Mouse (Mus musculus): ENCODE results near the gene Prmt1. TPM values are rescaled to one million over a fixed set of nuclear protein-coding genes. Genes with fewer than 3 reads are reported as not detected.
A peak's percentile ranks its signal among the peaks of the same experiment; 100 is the strongest.

The Prmt1 gene
- polyA plus RNA-seq, 1 experiment from 2014 or later, result 514 TPM

DNA sequence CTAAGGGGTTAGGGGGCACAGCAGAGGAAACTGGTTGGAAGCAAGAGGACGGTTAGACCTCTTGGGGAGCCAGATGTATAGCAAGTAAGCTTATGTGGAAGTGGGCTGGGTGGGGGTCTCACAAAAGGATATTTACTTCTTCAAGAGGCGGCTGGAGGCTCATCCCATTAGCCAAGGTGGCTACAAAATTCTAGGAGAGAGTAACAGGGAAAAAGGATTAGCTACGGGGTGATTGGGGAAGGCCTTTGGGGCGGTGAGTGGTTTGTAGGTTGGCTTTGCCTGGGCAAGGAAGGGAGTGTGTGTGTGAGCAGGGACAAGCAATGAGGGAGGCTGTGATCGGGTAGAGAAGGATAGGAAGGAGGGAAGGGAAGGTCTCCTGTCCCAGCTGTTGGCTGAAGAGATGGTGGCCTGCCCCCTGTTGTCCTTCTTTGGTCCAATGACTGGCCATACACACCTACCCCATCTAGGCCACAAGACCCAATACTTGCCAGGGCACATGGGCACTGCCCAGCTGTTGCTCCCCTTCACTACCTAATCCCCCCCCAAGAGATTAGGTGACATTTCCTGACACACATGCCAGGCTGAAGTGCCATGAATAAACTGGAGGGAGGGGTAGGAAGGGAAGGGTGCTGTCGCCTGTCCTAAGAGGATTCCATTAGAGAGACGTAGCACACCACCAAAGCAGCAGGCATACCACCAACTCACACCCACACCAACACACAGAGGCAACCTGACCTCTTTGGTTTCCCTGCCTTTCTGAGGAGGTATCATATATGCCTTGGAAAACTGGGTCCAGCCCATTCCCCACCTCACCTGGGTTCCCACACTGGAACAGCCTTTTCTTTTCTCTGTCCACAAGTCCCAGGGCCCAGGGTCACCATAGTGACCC, 2.2 kb downstream of the Prmt1 start:
- ChIA-PET CTCF (interaction anchor here (1.2 to 1.3 kb wide), 3 partner anchors 11 to 33 kb away, joined by 3 to 4 read pairs (median 3); partner anchors contain the start of gene Rras), POLR2A (interaction anchor here (1.1 to 1.8 kb wide), 2 partner anchors 13 to 34 kb away, joined by 5 read pairs; partner anchors contain the start of genes Irf3 and Rras)
- in situ Hi-C loops (cut with MboI; ENCODE audit: low pct_unique_long_range_greater_than_20kb), result loop anchor here (5.0 kb wide), 1 partner anchor 83 kb away; no protein-coding TSS in a partner anchor
- no peak for TF ChIP-seq CTCF (IDR thresholded peaks at IDR 0.05)
- no peak for ATAC-seq
- DNase-seq (ENCODE audit: low read depth, low spot score), result no peak
- no peaks in the 10 kb centered on the region for H3K27me3 ChIP-seq

DNA sequence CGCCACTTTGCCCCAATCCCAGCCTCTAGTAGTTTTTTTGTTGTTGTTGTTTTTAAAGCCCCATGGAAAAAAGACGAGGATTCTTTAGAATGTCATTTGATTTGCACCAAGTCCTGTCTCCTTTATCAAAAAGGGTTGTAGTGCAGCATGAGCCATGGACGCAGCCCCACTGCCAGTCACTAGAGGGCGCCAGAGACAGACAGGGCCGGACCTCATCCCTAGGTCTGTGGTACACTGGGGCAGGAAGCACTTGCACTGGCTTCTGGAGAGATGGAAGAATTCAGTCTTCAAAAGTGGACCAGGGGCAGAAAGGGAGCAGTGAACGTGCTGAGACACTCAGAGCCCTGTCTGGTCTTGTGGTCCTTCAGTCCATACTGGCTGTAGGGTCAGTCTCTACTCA, 3.3 kb downstream of the Prmt1 start:
- CTCF ChIA-PET, result interaction anchor here (0.8 to 1.5 kb wide), 2 partner anchors 12 to 32 kb away, joined by 3 to 9 read pairs; no protein-coding TSS in a partner anchor
- ATAC-seq (no peak), DNase-seq (ENCODE audit: low read depth, low spot score) (no peak)
- no peak for TF ChIP-seq CTCF (IDR thresholded peaks at IDR 0.05)
- in situ Hi-C loops (cut with MboI; ENCODE audit: low pct_unique_long_range_greater_than_20kb), result loop anchor here (5.0 kb wide), 1 partner anchor 84 kb away; no protein-coding TSS in a partner anchor
- H3K27me3 ChIP-seq, result no peaks in the 10 kb centered on the region
- POLR2A ChIA-PET, result no interaction called here

DNA sequence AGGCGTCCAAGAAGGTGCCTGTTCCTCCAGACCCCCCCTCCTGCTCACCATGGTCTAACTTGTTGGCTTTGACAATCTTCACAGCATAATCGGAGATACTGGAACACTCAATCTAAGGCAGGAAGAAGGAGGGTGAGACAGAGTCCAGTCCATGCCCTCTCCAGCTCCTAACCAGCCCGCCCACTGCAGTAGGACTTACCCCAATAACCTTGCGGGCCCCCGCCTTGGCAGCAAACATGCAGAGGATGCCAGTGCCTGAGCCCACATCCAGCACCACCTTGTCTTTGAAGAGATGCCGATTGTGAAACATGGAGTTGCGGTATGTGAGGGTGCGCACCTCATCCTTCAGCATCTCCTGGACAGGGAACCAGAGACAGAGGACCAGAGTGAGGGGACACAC, 4.8 kb downstream of the Prmt1 start:
- ChIA-PET CTCF (interaction anchor here (1.2 to 1.5 kb wide), 2 partner anchors 10 to 121 kb away, joined by 3 to 9 read pairs; no protein-coding TSS in a partner anchor), POLR2A (no interaction called here)
- in situ Hi-C loops (cut with MboI; ENCODE audit: low pct_unique_long_range_greater_than_20kb), result loop anchor here (5.0 kb wide), 1 partner anchor 86 kb away; no protein-coding TSS in a partner anchor
- DNase-seq (ENCODE audit: low read depth, low spot score), result no peak
- no peak for TF ChIP-seq CTCF (IDR thresholded peaks at IDR 0.05)
- no peak for ATAC-seq
- no peaks in the 10 kb centered on the region for H3K27me3 ChIP-seq

DNA sequence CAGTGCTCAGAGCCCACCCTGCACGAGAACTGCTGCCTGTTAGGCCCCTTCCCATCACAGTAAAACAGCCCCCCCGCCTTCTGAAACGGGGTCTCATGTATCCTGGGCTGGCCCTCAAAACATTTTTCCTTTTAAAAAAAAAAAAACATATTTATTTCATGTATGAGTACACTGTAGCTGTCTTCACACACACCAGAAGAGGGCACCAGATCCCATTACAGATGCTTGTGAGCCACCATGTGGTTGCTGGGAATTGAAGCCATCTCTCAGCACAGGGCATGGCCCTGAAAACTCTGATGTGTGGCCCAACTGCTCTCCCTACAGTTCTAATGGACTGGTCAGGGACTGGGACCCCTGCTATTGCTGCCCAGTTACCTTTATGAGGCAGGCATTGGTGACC, 8.1 kb downstream of the Prmt1 start:
- DNase-seq (ENCODE audit: low read depth, low spot score) (no peak), ATAC-seq (no peak)
- ChIA-PET CTCF (no interaction called here), POLR2A (no interaction called here)
- in situ Hi-C loops (cut with MboI; ENCODE audit: low pct_unique_long_range_greater_than_20kb), result no loop called here
- no peak for TF ChIP-seq CTCF (IDR thresholded peaks at IDR 0.05)
- H3K27me3 ChIP-seq, result no peaks in the 10 kb centered on the region

DNA sequence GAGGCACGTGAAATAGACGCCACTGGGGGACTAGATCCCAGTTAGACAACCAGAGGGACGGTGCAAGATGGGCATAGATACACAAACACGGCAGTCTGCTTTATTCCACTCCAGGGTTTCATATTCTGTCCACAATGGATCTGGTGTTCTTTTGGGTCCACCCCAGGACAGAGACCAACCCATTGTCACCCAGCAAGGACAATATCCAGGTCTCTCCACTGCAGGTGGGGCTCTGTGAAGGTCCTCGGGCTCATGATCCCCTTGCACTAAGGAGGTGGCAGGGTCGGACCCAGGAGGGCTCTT, 11.3 kb downstream of the Prmt1 start:
- no peaks in the 10 kb centered on the region for H3K27me3 ChIP-seq
- ATAC-seq (no peak), DNase-seq (ENCODE audit: low read depth, low spot score) (no peak)
- ChIA-PET POLR2A (interaction anchor here (0.6 kb wide), 2 partner anchors 37 to 173 kb away, joined by 3 read pairs; no protein-coding TSS in a partner anchor), CTCF (interaction anchor here (1.0 kb wide), 1 partner anchor 39 kb away, joined by 3 read pairs; no protein-coding TSS in a partner anchor)
- TF ChIP-seq CTCF (IDR thresholded peaks at IDR 0.05), result no peak
- in situ Hi-C loops (cut with MboI; ENCODE audit: low pct_unique_long_range_greater_than_20kb), result no loop called here

DNA sequence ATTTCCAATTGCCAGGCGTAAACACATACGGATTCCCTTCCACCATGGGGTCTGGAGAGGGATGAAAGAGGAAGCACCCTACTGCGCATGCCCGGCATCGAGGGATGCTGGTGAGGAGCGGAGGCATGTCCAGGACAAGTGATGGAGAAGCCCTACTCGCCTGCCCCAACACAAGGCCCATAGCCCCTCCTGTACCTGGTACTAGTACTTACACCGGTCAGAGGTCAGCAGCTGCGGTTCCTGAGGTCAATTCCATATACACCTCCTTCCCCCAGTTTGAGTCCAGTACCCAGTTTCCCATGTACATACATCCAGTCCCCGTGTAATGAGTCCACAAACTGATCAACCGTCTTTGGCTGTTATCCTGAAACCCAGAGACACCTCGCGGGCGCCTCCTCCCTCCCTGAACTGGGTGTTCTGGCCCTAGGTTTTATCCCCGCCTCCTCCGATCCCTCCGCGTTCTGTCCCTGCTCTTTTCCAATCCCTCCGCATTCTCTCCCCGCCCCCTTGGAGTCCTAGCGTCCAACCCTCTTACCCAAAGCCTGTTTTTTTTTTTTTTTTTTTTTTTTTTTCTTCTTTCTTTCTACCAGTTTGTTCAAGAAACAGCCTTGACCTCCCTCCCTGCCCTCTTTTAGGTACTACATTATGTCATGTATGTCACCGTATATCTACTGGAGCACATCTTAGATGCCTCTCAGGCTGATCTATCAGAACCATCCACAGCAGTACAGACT, 11.8 kb downstream of the Prmt1 start, which contains the start of gene Cpt1c:
TSS of gene Cpt1c (minus strand) at position 469 of the 734 bp plus-strand sequence.
- no peak for DNase-seq (ENCODE audit: low read depth, low spot score)
- no peak for ATAC-seq
- in situ Hi-C loops (cut with MboI; ENCODE audit: low pct_unique_long_range_greater_than_20kb), result loop anchor here (25.0 kb wide), 1 partner anchor 262 kb away; the partner anchor contains the start of gene Izumo2
- TF ChIP-seq CTCF (IDR thresholded peaks at IDR 0.05), result no peak
- CTCF ChIA-PET, result interaction anchor here (1.0 kb wide), 1 partner anchor 40 kb away, joined by 3 read pairs; no protein-coding TSS in a partner anchor
- POLR2A ChIA-PET, result interaction anchor here (0.6 kb wide), 3 partner anchors 18 to 174 kb away, joined by 3 read pairs; no protein-coding TSS in a partner anchor
- H3K27me3 ChIP-seq, result no peaks in the 10 kb centered on the region

DNA sequence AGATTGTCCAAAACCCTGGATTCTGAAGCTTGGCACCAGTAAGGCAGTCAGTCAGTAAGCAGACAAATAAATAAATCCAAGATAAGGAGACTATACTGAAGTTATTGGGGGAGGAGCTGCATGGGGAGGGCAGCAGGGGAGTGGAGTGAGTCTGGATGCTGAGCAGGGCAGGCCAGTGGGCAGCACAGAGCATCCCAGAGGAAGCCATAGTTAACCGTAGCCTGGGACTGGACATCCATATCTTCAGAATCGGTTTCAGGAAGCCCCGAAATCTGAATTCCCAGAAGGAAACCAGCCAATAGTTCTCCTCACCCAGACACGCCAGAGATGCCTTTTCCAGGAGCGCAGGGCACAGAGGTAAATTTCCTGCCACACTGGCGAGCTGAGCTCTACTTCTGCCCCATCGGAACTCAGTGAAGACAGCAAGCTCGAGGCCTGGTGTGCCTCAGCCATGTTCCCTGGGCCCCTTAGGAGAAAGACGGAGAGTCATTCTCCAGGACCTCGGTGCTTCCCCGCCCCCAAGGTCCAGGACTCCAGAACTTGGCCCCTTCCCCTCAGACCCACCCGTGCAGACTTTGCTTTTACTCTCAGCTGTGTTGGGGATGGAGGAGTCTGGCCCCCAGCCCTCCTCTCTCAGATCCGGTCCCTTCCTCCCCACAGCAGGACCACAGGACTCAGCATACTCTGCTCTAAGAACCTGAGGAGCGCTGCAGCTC, 12.8 kb downstream of the Prmt1 start:
- ATAC-seq (no peak), DNase-seq (ENCODE audit: low read depth, low spot score) (no peak)
- TF ChIP-seq CTCF (IDR thresholded peaks at IDR 0.05), result no peak
- in situ Hi-C loops (cut with MboI; ENCODE audit: low pct_unique_long_range_greater_than_20kb), result loop anchor here (25.0 kb wide), 1 partner anchor 261 kb away; the partner anchor contains the start of gene Izumo2
- POLR2A ChIA-PET, result interaction anchor here (0.6 kb wide), 1 partner anchor 17 kb away, joined by 3 read pairs; no protein-coding TSS in a partner anchor
- no peaks in the 10 kb centered on the region for H3K27me3 ChIP-seq
- CTCF ChIA-PET, result interaction anchor here (1.2 kb wide), 2 partner anchors 11 to 15 kb away, joined by 3 to 4 read pairs; no protein-coding TSS in a partner anchor

DNA sequence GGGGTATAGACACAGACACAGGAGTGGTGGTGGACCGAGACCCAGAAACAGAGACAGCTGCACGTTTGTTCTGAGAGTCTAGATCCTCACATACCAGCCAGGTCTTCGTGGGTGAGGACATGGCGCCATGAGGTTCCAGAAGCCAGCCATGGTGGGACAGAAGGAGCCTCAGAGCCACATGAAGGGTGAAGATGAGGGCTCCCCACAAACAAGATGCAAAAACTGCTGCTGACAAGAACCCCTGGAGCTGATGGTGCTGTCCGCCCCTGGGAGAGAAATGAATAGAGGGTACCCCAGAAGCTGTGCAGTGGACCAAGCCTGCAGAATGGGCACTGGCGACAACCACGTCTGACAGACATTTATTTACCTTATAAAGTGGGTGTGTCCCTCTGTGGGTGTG, 15.2 kb downstream of the Prmt1 start:
- in situ Hi-C loops (cut with MboI; ENCODE audit: low pct_unique_long_range_greater_than_20kb), result loop anchor here (25.0 kb wide), 1 partner anchor 259 kb away; the partner anchor contains the start of gene Izumo2
- no peak for TF ChIP-seq CTCF (IDR thresholded peaks at IDR 0.05)

DNA sequence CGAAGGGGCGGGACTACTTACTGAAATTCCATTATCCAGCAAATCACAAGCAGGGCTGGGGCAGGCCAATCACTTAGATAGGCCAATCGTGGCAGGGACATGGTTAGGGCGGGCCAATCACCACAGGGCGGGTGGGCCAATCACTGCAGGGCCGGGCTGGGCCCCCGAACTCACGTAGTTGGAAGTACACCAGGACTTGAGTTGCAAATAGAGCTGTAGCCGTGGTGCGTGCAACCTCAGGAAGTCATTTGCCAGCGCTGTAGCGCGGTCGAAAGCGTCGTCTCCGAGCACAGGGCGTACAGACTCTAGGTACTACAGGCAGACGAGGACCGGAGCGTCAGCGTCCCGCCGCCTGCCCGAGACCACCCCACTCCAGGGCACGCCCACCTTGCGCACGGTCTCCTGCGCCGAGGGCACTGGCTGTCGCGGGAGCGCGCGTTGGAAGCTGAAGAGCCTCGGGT, 16.1 kb downstream of the Prmt1 start:
- ChIA-PET CTCF (interaction anchor here (0.9 to 2.7 kb wide), 2 partner anchors 12 to 19 kb away, joined by 4 to 9 read pairs; no protein-coding TSS in a partner anchor), POLR2A (no interaction called here)
- in situ Hi-C loops (cut with MboI; ENCODE audit: low pct_unique_long_range_greater_than_20kb), result loop anchor here (25.0 kb wide), 1 partner anchor 258 kb away; the partner anchor contains the start of gene Izumo2
- no peaks in the 10 kb centered on the region for H3K27me3 ChIP-seq
- no peak for TF ChIP-seq CTCF (IDR thresholded peaks at IDR 0.05)
- no peak for DNase-seq (ENCODE audit: low read depth, low spot score)
- peak; percentile 90 for ATAC-seq

More for the DNA sequence above, 15.2 kb downstream of the Prmt1 start:
- no peak for ATAC-seq
- H3K27me3 ChIP-seq, result no peaks in the 10 kb centered on the region
- ChIA-PET CTCF (interaction anchor here (0.9 to 2.7 kb wide), 2 partner anchors 11 to 19 kb away, joined by 4 to 9 read pairs; no protein-coding TSS in a partner anchor), POLR2A (interaction anchor here (1.1 to 1.4 kb wide), 2 partner anchors 15 to 41 kb away, joined by 3 read pairs; partner anchors contain the start of gene Prmt1)
- no peak for DNase-seq (ENCODE audit: low read depth, low spot score)
